Mouse (Mus musculus): Measurements from ENCODE around the gene Slc28a3.

DNA sequence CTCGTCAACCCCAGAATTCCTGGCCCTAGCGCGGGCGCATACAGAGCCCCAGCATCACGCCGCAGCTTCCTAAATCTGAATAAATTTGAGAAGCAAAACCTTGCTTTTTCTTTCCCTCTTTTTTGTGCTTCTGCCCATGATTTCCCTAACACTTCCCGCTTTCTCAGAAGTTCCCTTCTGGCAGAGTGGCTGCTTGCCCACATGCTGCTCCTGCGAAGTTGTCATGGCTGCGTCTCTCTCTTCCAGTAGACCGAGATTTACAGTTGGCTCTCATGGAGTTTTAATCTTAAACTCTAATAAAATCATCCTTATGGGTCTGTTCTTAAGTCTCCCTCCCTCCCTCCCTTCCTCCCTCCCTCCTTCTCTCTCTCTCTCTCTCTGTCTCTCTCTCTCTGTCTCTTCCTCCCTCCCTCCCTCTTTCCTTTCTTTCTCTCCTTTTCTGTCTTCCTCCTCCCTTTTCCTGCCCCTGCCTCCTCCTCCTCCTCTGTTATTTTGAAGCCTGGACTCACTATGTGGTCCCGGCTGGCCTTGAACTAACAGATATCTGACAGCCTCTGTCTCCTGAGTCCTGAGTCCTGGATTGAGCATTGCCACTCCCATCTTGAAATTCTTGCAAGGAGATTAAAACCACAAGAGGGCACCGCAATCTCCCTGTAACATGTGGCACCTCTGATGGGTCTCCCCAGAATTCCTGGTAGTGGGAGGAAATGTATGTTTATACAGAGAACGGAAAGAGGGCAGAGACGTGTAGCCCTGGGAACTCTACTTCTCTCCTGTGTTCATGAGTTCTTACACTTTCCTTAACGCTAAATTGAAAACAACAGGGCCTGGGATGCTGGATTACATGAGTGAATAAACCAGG lies 21.8 kb downstream of the Slc28a3 start:
- TF ChIP-seq CTCF (IDR thresholded peaks at IDR 0.05; ENCODE audit: low read depth), result no peak
- no peak for TF ChIP-seq EP300 (IDR thresholded peaks at IDR 0.05; ENCODE audit: low read depth)
